9 mouse cellular contexts compared by ENCODE assay signal in genomic region chr2:24852408-24852807, GRCm38 (mm10).
DNase-seq lines count a peak whose midpoint lies in the region; ATAC-seq and TF ChIP-seq lines count a peak whose summit lies in the region.
"Had no signal": no experiment of that assay in that cellular context is flagged by ENCODE, and none has a peak within 500 bp of the region (broad histone marks: within the 10 kb centered on the region; RNA-seq: fewer than 3 reads in every experiment).

No protein-coding gene starts in this region.

- peaks cover 3% of the 10 kb centered on the region; the same call in 1 of the 2 replicates for H3K79me2 ChIP-seq in liver, adult 2 months (ENCODE audit: control insufficient read depth, insufficient read depth, low read length)

- peak; percentile 33 to 34 for DNase-seq in cerebellum, adult 18-20 months
- no peak for DNase-seq in cerebellum, adult 11-12 months
- DNase-seq in liver, adult 2 months (ENCODE audit: extremely low read depth, low read depth, low spot score): peak; percentile 44
- no peak for DNase-seq in liver, embryonic 11.5 days (ENCODE audit: low spot score)
- peak; percentile 26 for DNase-seq in c-Kit-positive CD71-positive TER-119-positive erythroid progenitor cells, embryonic 14.5 days (ENCODE audit: low spot score)
- peak; percentile 56 for DNase-seq in lung, postnatal 36 days
- DNase-seq in layer of hippocampus, adult 9-10 months (ENCODE audit: low spot score): no peak
- no peak for DNase-seq in ovary, postnatal 36 days (ENCODE audit: low spot score)

- H3K4me3 ChIP-seq in liver, adult 2 months (ENCODE audit: insufficient read depth, low read depth, low read length): no peak overlapping the region
- no peak overlapping the region for H3K4me3 ChIP-seq in liver, embryonic 11.5 days (ENCODE audit: low read depth, low read length)
- H3K4me3 ChIP-seq: heart, embryonic 15.5 days had no signal

- ATAC-seq in liver, embryonic 11.5 days (replicated peaks; ENCODE audit: low FRiP score): no peak

- H3K9ac ChIP-seq in liver, adult 2 months (ENCODE audit: low read depth, low read length): no peak overlapping the region
- no peak overlapping the region for H3K9ac ChIP-seq in liver, embryonic 11.5 days (ENCODE audit: low read depth, low read length)
- H3K9ac ChIP-seq: heart, embryonic 15.5 days had no signal

- H3K9me3 ChIP-seq in liver, embryonic 11.5 days (ENCODE audit: control insufficient read depth, low read length): no peaks in the 10 kb centered on the region
- H3K9me3 ChIP-seq: heart, embryonic 15.5 days had no signal

- no peaks in the 10 kb centered on the region for H3K27me3 ChIP-seq in liver, adult 2 months (ENCODE audit: control insufficient read depth, insufficient read depth, low read length)
- H3K27me3 ChIP-seq in liver, embryonic 11.5 days (replicated peaks; ENCODE audit: control insufficient read depth, insufficient read depth, low read length): no peaks in the 10 kb centered on the region
- H3K27me3 ChIP-seq: heart, embryonic 15.5 days had no signal

- H3K27ac ChIP-seq in liver, adult 2 months (replicated peaks; ENCODE audit: insufficient read depth, low read depth, low read length): no peak overlapping the region
- H3K27ac ChIP-seq in liver, embryonic 11.5 days (ENCODE audit: low read depth, low read length): no peak overlapping the region
- H3K27ac ChIP-seq: heart, embryonic 15.5 days had no signal

- no peak overlapping the region for H3K4me2 ChIP-seq in liver, embryonic 11.5 days
- H3K4me2 ChIP-seq: heart, embryonic 15.5 days had no signal

- H3K4me1 ChIP-seq in liver, adult 2 months (ENCODE audit: control insufficient read depth, insufficient read depth, low read length): no peaks in the 10 kb centered on the region
- H3K4me1 ChIP-seq in liver, embryonic 11.5 days (replicated peaks; ENCODE audit: control insufficient read depth, insufficient read depth, low read length): no peaks in the 10 kb centered on the region

- WGBS in liver, adult 2 months: 67% methylated on average over 5 of the region's 5 CpGs
- WGBS in liver, embryonic 11.5 days: 77% methylated on average over 5 of the region's 5 CpGs

- peak; percentile 42; the same call in 1 of the 2 replicates for TF ChIP-seq CTCF in liver, adult 2 months (IDR thresholded peaks at IDR 0.05; ENCODE audit: low read depth, low read length)

- no peak for TF ChIP-seq POLR2A in liver, adult 2 months (IDR thresholded peaks at IDR 0.05; ENCODE audit: extremely low read depth, insufficient read depth, low read length)

- H3K36me3 ChIP-seq in liver, adult 2 months (ENCODE audit: control insufficient read depth, insufficient read depth, low read length): peaks cover 59% of the 10 kb centered on the region
- H3K36me3 ChIP-seq in liver, embryonic 11.5 days (ENCODE audit: control insufficient read depth, insufficient read depth, low read length): peaks cover 24% of the 10 kb centered on the region

Comparison
In these comparisons a context has a peak if more than half of its experiments do, and no peak if none do; other contexts are left out.
1. DNase-seq: peak in cerebellum, adult 18-20 months (2 of 2), liver, adult 2 months (single experiment), c-Kit-positive CD71-positive TER-119-positive erythroid progenitor cells, embryonic 14.5 days (single experiment) and lung, postnatal 36 days (single experiment); none in cerebellum, adult 11-12 months (single experiment), liver, embryonic 11.5 days (single experiment), layer of hippocampus, adult 9-10 months (single experiment) and ovary, postnatal 36 days (single experiment).